Mouse (Mus musculus) ZHBTc4 (cell line): ENCODE results near the gene Cyb5r3.
A peak's percentile ranks its signal among the peaks of the same experiment; 100 is the strongest.

Source experiments
- DNase-seq: peaks from one replicate; pipeline ENCODE4 v3.0.0-alpha.2; 2011; ENCODE audit warnings: low read depth, low spot score

Cyb5r3 gene

GRCm38 (mm10) chr15:83172492-83173429 is at the start of gene Cyb5r3:
Gene Cyb5r3, minus strand, starts transcription at chr15:83172592.
- DNase-seq = no peak

- no peak for DNase-seq
Measured at GRCm38 (mm10) chr15:83221721-83222120, 49.3 kb upstream of the Cyb5r3 start.

- DNase-seq = peak; percentile 46
Measured at GRCm38 (mm10) chr15:83220368-83221013, 48.1 kb upstream of the Cyb5r3 start.

- DNase-seq = no peak
Measured at GRCm38 (mm10) chr15:83215322-83216216, 43.2 kb upstream of the Cyb5r3 start.

- peak; percentile 81 for DNase-seq
Measured at GRCm38 (mm10) chr15:83210229-83210628, 37.8 kb upstream of the Cyb5r3 start.

GRCm38 (mm10) chr15:83209719-83210118 is 37.3 kb upstream of the Cyb5r3 start:
- no peak for DNase-seq

- no peak for DNase-seq
Measured at GRCm38 (mm10) chr15:83209092-83209695, 36.8 kb upstream of the Cyb5r3 start.

- DNase-seq = peak; percentile 81
Measured at GRCm38 (mm10) chr15:83204731-83205451, 32.5 kb upstream of the Cyb5r3 start.

GRCm38 (mm10) chr15:83202412-83202811 is 30.0 kb upstream of the Cyb5r3 start:
- peak; percentile 57 for DNase-seq

- no peak for DNase-seq
Measured at GRCm38 (mm10) chr15:83193413-83193812, 21.0 kb upstream of the Cyb5r3 start.

GRCm38 (mm10) chr15:83182351-83182750 is 10.0 kb upstream of the Cyb5r3 start:
- DNase-seq = peak; percentile 50

GRCm38 (mm10) chr15:83181800-83182330 is 9.5 kb upstream of the Cyb5r3 start:
- DNase-seq = peak; percentile 40

- DNase-seq = peak; percentile 70
Measured at GRCm38 (mm10) chr15:83180004-83180403, 7.6 kb upstream of the Cyb5r3 start.

GRCm38 (mm10) chr15:83176653-83177052 is 4.3 kb upstream of the Cyb5r3 start:
- peak; percentile 50 for DNase-seq

GRCm38 (mm10) chr15:83173914-83174884 is 1.8 kb upstream of the Cyb5r3 start:
- DNase-seq = no peak

GRCm38 (mm10) chr15:83171712-83172481 is 495 bp downstream of the Cyb5r3 start:
- peak; percentile 100 for DNase-seq

GRCm38 (mm10) chr15:83170956-83171659 is 1.3 kb downstream of the Cyb5r3 start:
- DNase-seq = no peak
